Mouse (Mus musculus) MEL-GATA-1-ER (cell line): ENCODE results near the gene Gp9.
"Not testable (repeated sequence)": the region's sequence is repeated elsewhere in the genome, so short reads cannot be mapped to it uniquely, and the experiment has no call there.

Source experiments
- DNase-seq: peaks from one replicate; pipeline ENCODE4 v3.0.0-alpha.2; 2012; ENCODE audit warnings: low read depth; ENCODE audit errors: extremely low read depth

Gp9 gene

GRCm38 (mm10) chr6:87748531-87748930, 29.3 kb upstream of the Gp9 start:
- no peak for DNase-seq

DNA sequence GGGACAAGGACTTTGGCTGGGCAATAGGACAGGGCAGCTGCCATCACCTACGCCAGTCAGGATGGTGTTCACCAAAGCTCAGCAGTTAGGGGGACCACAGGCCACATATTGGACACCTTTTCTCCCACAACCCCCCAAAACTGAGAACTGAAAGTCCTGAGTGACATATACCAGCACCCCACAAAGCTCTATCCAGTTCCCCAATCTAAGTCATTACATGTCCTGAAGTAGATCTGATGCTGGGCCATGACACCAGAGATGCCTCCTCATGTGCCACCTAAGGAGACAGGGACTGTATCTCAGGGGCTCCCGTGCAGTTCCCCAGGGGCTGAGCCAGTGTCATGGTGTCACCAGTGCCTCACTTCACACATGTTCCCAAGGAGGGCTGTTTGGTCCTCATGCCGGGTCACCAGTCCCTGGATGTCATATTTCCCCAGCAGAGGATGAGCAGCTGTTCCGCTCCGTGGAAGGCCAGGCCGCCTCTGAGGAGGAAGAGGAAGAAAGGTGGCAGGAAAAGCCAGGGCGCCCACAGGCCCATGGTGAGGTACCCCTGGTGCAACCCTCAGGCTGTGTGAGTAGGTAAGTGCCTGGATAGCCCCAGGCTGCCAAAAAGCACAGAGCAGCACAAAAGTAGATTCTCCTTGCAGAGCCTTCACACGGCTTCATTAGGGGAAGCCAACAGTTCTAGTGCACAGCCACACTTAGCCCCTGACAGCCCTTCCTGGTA, 27.5 kb upstream of the Gp9 start:
- DNase-seq = no peak

- no peak for DNase-seq
Observed at GRCm38 (mm10) chr6:87751574-87751973, 26.3 kb upstream of the Gp9 start.

DNA sequence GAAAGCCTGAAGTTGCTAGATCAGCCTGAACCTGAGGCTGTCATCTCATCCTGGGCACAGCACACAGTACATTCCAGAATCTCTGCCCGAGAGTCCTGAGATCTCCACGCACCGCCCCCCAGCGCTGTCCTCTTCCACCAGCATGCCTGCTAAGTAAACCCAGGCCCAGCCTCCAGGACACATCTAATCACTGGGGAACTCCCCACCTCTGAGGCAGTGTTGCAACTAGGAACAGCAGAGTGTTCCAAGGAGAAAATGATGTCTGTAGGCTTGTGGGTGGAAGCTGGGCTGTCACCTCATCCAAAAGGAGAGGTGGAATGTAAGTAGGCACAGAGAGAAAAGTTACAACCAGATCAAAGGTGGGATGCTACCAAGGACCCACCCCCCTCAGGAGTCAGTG, 22.7 kb upstream of the Gp9 start:
- no peak for DNase-seq

DNA sequence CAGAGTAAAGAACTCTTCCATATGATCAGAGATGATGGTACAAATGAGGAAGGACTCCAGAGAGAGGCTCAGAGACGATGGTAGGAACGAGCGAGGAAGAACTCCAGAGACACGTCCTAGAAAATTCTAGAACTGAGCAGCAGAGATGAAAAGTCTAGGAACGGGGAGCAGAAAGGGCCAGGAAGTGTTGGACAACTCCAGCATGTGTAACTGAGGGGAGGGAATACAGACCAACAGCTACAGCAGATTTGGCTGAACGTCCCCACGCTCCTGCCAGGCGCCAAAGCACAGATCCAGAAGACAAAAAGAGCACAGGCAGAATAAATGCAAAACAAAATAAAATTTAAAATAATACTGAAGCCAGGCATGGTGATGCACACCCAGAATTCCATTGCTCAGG, 21.0 kb upstream of the Gp9 start:
- no peak for DNase-seq

GRCm38 (mm10) chr6:87759404-87759803, 18.5 kb upstream of the Gp9 start:
- DNase-seq = no peak

GRCm38 (mm10) chr6:87759850-87760249, 18.0 kb upstream of the Gp9 start:
- DNase-seq = no peak

DNA sequence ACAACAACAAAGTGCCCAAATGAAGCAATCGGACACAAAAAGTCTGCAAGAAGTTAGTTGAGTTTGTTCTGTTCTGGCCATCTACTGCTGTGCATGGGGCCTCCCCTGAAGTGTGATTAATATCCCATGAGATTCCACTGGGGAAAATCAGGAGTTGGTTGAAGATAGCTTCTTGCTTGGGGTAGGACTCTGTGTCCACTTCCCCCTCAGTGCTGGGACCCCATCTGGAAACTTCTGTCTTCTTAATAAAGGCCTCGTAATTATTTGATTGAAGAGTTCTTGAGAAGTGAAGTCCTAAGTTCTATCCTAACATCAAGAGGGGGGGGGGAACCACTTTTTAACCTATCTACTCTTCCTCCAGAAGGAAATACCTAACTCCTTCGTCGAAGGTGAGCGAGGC, 15.7 kb upstream of the Gp9 start:
- no peak for DNase-seq

GRCm38 (mm10) chr6:87763376-87764280, 14.2 kb upstream of the Gp9 start:
- DNase-seq = no peak

- DNase-seq = not testable (repeated sequence)
Observed at GRCm38 (mm10) chr6:87764296-87764695, 13.6 kb upstream of the Gp9 start.

DNA sequence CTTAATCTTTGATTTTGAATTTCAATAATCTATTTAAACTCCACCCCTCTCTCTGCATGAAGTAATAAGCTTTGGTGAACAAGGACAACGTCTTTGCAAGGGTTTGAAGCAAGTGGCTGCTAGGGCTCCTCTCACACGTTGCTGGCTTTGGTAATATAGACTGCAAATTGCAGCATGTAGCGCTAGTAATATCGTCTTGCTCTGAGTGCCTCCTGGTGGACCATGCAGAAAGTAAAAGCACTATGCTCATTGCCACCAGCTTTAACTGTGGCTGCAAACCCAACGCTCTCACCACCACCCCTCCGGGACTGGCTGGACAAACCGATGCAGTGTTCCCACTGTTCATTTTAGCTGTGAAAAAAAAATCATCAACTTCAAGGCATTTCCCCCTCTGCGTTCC, 7.2 kb upstream of the Gp9 start:
- no peak for DNase-seq

- no peak for DNase-seq
Observed at GRCm38 (mm10) chr6:87774466-87774865, 3.4 kb upstream of the Gp9 start.

- no peak for DNase-seq
Observed at GRCm38 (mm10) chr6:87774909-87775308, 3.0 kb upstream of the Gp9 start.

DNA sequence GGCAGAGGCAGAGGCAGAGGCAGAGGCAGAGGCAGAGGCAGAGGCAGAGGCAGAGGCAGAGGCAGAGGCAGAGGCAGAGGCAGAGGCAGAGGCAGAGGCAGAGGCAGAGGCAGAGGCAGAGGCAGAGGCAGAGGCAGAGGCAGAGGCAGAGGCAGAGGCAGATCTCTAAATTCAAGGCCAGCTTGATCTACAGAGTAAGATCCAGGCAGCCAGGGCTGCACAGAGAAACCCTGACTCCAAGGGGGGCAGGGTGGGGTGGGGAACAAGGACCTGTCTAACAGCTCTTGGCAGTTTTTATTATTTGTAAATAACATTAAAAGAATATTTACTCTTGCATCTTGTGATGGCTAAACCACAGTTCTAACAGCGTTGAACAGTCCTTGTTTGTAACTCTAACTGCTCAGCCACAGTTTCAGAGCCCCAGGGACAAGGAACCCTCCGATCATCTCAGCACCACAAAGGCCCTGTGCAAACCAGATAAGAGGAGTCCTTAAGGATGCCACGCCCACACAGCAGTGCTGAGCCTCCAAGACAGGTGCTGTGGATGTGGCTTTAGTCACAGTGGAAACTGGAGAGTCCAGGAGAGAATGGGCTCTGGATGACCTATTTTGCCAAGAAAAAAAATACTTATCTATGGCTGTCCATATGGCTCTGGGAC, 2.2 kb upstream of the Gp9 start:
- DNase-seq = peak; percentile 97

DNA sequence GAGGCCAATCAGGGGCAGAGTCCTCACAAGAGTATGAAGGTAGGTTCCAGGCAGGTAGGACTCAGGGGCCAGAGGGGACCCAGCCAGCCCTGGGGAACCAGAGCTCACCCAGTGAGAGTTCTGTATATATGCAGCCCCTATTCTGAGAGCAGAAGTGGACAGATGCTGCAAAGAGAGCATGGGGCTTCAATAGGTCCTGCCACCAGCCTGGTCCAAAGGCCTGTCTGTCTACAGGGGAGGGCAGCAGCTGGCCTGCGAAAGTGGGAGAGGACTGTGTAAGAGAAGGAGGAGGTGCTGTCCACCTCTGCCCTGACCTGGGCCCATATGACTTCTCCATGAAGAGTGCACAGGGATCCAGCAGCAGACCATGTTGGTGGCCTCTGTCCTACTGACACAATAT, 1.2 kb upstream of the Gp9 start:
- DNase-seq = no peak

DNA sequence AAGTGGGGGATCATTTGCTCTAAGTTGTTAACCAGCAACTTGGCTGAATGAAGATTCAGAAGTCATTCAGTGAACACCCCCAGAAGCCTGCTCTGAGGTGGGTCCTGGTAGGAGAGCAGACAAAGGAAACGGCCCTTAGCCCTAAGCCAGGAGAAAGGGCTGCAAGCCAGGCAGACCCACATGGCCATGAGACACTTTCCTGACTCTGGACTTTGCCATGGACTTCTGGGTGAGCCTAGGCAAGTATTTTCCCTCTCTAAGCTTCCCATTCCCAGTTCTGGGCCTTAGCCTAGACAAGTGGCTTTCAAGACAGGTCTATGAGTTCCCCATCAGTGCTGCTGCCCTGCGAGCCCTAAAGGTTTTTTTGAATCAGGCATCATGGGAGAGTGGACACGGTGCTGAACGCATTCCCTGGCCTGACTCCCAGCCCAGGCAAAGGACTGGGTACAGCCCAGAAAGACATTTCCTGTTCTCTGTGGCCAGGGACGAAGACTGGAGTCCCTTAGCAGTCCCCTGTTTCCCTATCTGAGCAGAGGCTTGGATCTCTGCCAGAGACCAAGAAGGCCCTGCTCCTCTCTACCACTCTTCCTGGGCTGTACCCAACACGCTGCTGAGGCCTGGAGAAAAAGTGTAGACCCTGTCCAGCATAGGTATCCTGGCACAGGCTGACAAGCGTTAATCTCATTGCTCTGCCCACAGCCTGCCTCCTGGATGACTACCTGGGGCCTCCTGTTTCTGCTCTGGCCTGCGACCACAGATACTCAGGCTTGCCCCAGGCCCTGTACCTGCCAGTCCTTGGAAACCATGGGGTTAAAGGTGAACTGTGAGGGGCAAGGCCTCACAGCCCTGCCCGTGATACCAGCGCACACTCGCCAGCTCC, 662 bp downstream of the Gp9 start:
- DNase-seq = peak; percentile 62

- DNase-seq = no peak
Observed at GRCm38 (mm10) chr6:87779174-87780165, 1.6 kb downstream of the Gp9 start.

DNA sequence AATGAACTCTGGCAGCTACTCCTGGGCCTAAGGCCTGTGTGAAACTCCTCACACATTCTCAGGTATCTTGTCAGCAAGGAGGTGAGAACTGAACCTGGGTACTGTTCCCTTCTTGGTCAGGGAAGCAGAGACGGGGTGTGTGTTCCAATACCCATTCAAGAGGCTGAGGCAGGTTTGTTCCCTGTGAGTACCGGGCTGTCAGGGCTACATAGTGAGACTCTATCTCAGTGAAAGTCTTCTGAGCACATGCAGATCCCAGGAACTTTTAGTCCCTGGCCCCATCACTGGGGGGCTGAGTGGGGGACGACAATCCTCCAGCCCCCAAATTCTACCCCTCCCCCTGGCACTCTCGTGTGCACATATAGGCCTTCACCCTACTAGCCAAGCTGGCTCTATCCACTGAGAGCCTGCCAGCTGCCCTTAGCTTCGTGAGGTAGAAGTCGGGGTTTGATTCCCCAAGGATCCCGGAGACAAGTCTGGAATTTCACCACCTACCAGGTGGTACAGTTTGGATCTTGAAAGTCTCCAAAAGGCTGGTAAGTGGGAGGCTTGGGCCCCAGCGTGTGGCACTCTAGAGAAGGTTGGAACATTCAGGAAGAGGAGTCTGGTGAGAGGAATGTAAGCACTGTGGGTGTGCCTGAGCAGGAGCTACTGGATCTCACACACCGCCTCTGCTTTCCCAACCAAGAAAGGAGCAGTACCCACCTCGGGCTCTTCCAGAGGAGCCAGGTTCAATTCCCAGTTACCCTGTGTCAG, 2.9 kb downstream of the Gp9 start:
- no peak for DNase-seq

GRCm38 (mm10) chr6:87784033-87784432, 6.2 kb downstream of the Gp9 start:
- DNase-seq = no peak
